Mouse (Mus musculus): ENCODE measurements around the gene Senp1. TPM values are rescaled to one million over a fixed set of nuclear protein-coding genes. Genes with fewer than 3 reads are reported as not detected.

Gene Senp1
- polyA plus RNA-seq, 1 experiment, result 10.4 TPM

GRCm38 (mm10) chr15:98068506-98068905 is 25.0 kb downstream of the Senp1 start:
- H3K4me3 ChIP-seq, result no peak overlapping the region
- no peaks in the 10 kb centered on the region for H3K27me3 ChIP-seq (ENCODE audit: control insufficient read depth, insufficient read depth, insufficient read length)
- no peak overlapping the region for H3K4me2 ChIP-seq (ENCODE audit: low read depth)
- TF ChIP-seq REST (IDR thresholded peaks at IDR 0.05; ENCODE audit: insufficient read depth, insufficient read length) (no peak), CEBPB (IDR thresholded peaks at IDR 0.05; ENCODE audit: insufficient read depth, poor library complexity, severe bottlenecking) (no peak), E2F4 (IDR thresholded peaks at IDR 0.05; ENCODE audit: insufficient read depth) (no peak), TCF12 (IDR thresholded peaks at IDR 0.05; ENCODE audit: insufficient read depth, poor library complexity, severe bottlenecking) (no peak), POLR2A (IDR thresholded peaks at IDR 0.05; ENCODE audit: insufficient read length, low read depth) (no peak), POLR2AphosphoS2 (IDR thresholded peaks at IDR 0.05; ENCODE audit: insufficient read length, low read depth) (no peak), MYOG (IDR thresholded peaks at IDR 0.05; ENCODE audit: control insufficient read depth in 1 of 3, insufficient read depth in 1 of 3, insufficient read length in 2 of 3, low read depth in 2 of 3) (no peak), TCF3 (IDR thresholded peaks at IDR 0.05; ENCODE audit: insufficient read length, low read depth) (no peak), SRF (IDR thresholded peaks at IDR 0.05; ENCODE audit: control insufficient read depth, insufficient read length, low read depth) (no peak), MYOD1 (IDR thresholded peaks at IDR 0.05; ENCODE audit: control insufficient read depth in 1 of 3, insufficient read length in 2 of 3, low read depth in 2 of 3) (no peak), USF1 (IDR thresholded peaks at IDR 0.05; ENCODE audit: low read depth) (no peak), MAX (IDR thresholded peaks at IDR 0.05; ENCODE audit: low read depth) (no peak)
- H3K36me3 ChIP-seq (ENCODE audit: control insufficient read depth, insufficient read depth), result peaks cover 71% of the 10 kb centered on the region
- no peak overlapping the region for H3ac ChIP-seq (ENCODE audit: control insufficient read depth, insufficient read length)
- no peaks in the 10 kb centered on the region for H3K79me2 ChIP-seq (ENCODE audit: control insufficient read depth, insufficient read depth)

- TF ChIP-seq CEBPB (IDR thresholded peaks at IDR 0.05; ENCODE audit: insufficient read depth, poor library complexity, severe bottlenecking) (no peak), TCF3 (IDR thresholded peaks at IDR 0.05; ENCODE audit: insufficient read length, low read depth) (no peak)
- Histone ChIP-seq H3ac (ENCODE audit: control insufficient read depth, insufficient read length) (no peak overlapping the region), H3K4me3 (no peak overlapping the region), H3K4me2 (ENCODE audit: low read depth) (no peak overlapping the region), H3K79me2 (ENCODE audit: control insufficient read depth, insufficient read depth) (no peaks in the 10 kb centered on the region), H3K36me3 (ENCODE audit: control insufficient read depth, insufficient read depth) (peaks cover 80% of the 10 kb centered on the region), H3K27me3 (ENCODE audit: control insufficient read depth, insufficient read depth, insufficient read length) (no peaks in the 10 kb centered on the region)
These were observed 26.1 kb downstream of the Senp1 start for GRCm38 (mm10) chr15:98067492-98067891.

GRCm38 (mm10) chr15:98066602-98067001 is 26.9 kb downstream of the Senp1 start:
- Histone ChIP-seq H3K79me2 (ENCODE audit: control insufficient read depth, insufficient read depth) (no peaks in the 10 kb centered on the region), H3K27me3 (ENCODE audit: control insufficient read depth, insufficient read depth, insufficient read length) (no peaks in the 10 kb centered on the region), H3K36me3 (ENCODE audit: control insufficient read depth, insufficient read depth) (peaks cover 89% of the 10 kb centered on the region), H3K4me3 (no peak overlapping the region), H3ac (ENCODE audit: control insufficient read depth, insufficient read length) (no peak overlapping the region), H3K4me2 (ENCODE audit: low read depth) (no peak overlapping the region)
- TF ChIP-seq MYOG (IDR thresholded peaks at IDR 0.05; ENCODE audit: control insufficient read depth in 1 of 3, insufficient read depth in 1 of 3, insufficient read length in 2 of 3, low read depth in 2 of 3), result no peak
- TF ChIP-seq MYOD1 (IDR thresholded peaks at IDR 0.05; ENCODE audit: control insufficient read depth in 1 of 3, insufficient read length in 2 of 3, low read depth in 2 of 3), result no peak
- no peak for TF ChIP-seq POLR2AphosphoS2 (IDR thresholded peaks at IDR 0.05; ENCODE audit: insufficient read length, low read depth)
- TF ChIP-seq TCF3 (IDR thresholded peaks at IDR 0.05; ENCODE audit: insufficient read length, low read depth), result no peak
- no peak for TF ChIP-seq CEBPB (IDR thresholded peaks at IDR 0.05; ENCODE audit: insufficient read depth, poor library complexity, severe bottlenecking)
- TF ChIP-seq TCF12 (IDR thresholded peaks at IDR 0.05; ENCODE audit: insufficient read depth, poor library complexity, severe bottlenecking), result no peak
- TF ChIP-seq SRF (IDR thresholded peaks at IDR 0.05; ENCODE audit: control insufficient read depth, insufficient read length, low read depth), result no peak
- TF ChIP-seq MAX (IDR thresholded peaks at IDR 0.05; ENCODE audit: low read depth), result no peak
- no peak for TF ChIP-seq POLR2A (IDR thresholded peaks at IDR 0.05; ENCODE audit: insufficient read length, low read depth)
- no peak for TF ChIP-seq E2F4 (IDR thresholded peaks at IDR 0.05; ENCODE audit: insufficient read depth)
- TF ChIP-seq REST (IDR thresholded peaks at IDR 0.05; ENCODE audit: insufficient read depth, insufficient read length), result no peak
- no peak for TF ChIP-seq USF1 (IDR thresholded peaks at IDR 0.05; ENCODE audit: low read depth)

GRCm38 (mm10) chr15:98065881-98066280 is 27.7 kb downstream of the Senp1 start:
- no peak for TF ChIP-seq MAX (IDR thresholded peaks at IDR 0.05; ENCODE audit: low read depth)
- TF ChIP-seq CEBPB (IDR thresholded peaks at IDR 0.05; ENCODE audit: insufficient read depth, poor library complexity, severe bottlenecking), result no peak
- Histone ChIP-seq H3K4me2 (ENCODE audit: low read depth) (no peak overlapping the region), H3ac (ENCODE audit: control insufficient read depth, insufficient read length) (no peak overlapping the region), H3K27me3 (ENCODE audit: control insufficient read depth, insufficient read depth, insufficient read length) (no peaks in the 10 kb centered on the region), H3K36me3 (ENCODE audit: control insufficient read depth, insufficient read depth) (peaks cover 92% of the 10 kb centered on the region), H3K79me2 (ENCODE audit: control insufficient read depth, insufficient read depth) (no peaks in the 10 kb centered on the region), H3K4me3 (no peak overlapping the region)

GRCm38 (mm10) chr15:98055246-98055645 is 38.3 kb downstream of the Senp1 start:
- Histone ChIP-seq H3K27me3 (ENCODE audit: control insufficient read depth, insufficient read depth, insufficient read length) (no peaks in the 10 kb centered on the region), H3ac (ENCODE audit: control insufficient read depth, insufficient read length) (no peak overlapping the region), H3K4me2 (ENCODE audit: low read depth) (no peak overlapping the region), H3K36me3 (ENCODE audit: control insufficient read depth, insufficient read depth) (peaks cover 53% of the 10 kb centered on the region), H3K79me2 (ENCODE audit: control insufficient read depth, insufficient read depth) (no peaks in the 10 kb centered on the region), H3K4me3 (no peak overlapping the region)
- TF ChIP-seq MYOG (IDR thresholded peaks at IDR 0.05; ENCODE audit: control insufficient read depth in 1 of 3, insufficient read depth in 1 of 3, insufficient read length in 2 of 3, low read depth in 2 of 3) (no peak), TCF12 (IDR thresholded peaks at IDR 0.05; ENCODE audit: insufficient read depth, poor library complexity, severe bottlenecking) (no peak), USF1 (IDR thresholded peaks at IDR 0.05; ENCODE audit: low read depth) (no peak), TCF3 (IDR thresholded peaks at IDR 0.05; ENCODE audit: insufficient read length, low read depth) (no peak), REST (IDR thresholded peaks at IDR 0.05; ENCODE audit: insufficient read depth, insufficient read length) (no peak), POLR2A (IDR thresholded peaks at IDR 0.05; ENCODE audit: insufficient read length, low read depth) (no peak), E2F4 (IDR thresholded peaks at IDR 0.05; ENCODE audit: insufficient read depth) (no peak), POLR2AphosphoS2 (IDR thresholded peaks at IDR 0.05; ENCODE audit: insufficient read length, low read depth) (no peak), CEBPB (IDR thresholded peaks at IDR 0.05; ENCODE audit: insufficient read depth, poor library complexity, severe bottlenecking) (no peak), MYOD1 (IDR thresholded peaks at IDR 0.05; ENCODE audit: control insufficient read depth in 1 of 3, insufficient read length in 2 of 3, low read depth in 2 of 3) (no peak), SRF (IDR thresholded peaks at IDR 0.05; ENCODE audit: control insufficient read depth, insufficient read length, low read depth) (no peak), MAX (IDR thresholded peaks at IDR 0.05; ENCODE audit: low read depth) (no peak)

All from myocyte (in vitro differentiated cells).